Mouse (Mus musculus) cerebral cortex, adult 2 months (tissue): Measurements from ENCODE around the gene Eif2d.

ENCODE experiments used
- WGBS: fragments of 180-500 bp; shearing (Covaris S2); methylation state at CpG from one replicate; pipeline ENCODE4 v1.1.7; 2018; 5-methylcytosine and 5-hydroxymethylcytosine counted together

The Eif2d gene

DNA sequence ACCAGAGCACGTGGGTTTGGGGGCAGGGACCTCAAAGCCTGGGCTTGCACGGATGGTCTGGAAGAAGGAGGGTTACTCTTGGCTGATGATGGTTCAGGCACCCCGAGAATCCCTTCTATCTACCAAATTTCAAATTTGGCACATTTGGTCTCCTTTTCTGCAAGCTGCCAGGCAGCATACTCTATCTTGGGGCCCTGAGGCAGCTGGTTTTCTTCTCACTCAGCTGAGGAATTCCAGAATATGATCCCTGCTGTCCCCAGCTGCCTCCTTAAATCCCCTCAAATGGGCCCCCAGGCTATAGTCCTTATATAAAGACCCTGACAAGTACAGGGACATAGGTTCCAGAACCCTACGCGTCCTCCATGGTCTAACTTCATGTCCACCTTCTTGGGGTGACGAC is 60.4 kb downstream of the Eif2d start:
- 83% methylated on average over 6 of the region's 6 CpGs for WGBS

DNA sequence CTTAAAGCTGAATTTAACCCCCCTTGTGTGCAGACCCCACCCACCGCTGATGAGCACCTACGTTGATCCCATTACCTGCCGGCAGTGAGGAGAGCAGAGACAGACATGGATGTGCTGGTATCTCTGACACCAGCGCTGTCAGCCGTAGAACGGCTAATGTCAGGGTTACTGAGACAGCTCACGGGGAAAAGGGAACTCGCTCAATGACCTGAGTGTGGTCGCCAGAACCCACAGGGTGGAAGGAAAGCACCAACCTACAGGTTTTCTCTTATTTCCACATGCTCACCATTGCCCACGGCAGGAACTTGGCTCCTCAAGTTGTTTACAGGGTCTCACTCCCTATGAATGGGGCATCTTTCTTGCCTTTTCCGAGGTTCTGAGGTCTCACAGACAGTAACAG is 66.0 kb downstream of the Eif2d start:
- WGBS = 91% methylated on average over 11 of the region's 11 CpGs

DNA sequence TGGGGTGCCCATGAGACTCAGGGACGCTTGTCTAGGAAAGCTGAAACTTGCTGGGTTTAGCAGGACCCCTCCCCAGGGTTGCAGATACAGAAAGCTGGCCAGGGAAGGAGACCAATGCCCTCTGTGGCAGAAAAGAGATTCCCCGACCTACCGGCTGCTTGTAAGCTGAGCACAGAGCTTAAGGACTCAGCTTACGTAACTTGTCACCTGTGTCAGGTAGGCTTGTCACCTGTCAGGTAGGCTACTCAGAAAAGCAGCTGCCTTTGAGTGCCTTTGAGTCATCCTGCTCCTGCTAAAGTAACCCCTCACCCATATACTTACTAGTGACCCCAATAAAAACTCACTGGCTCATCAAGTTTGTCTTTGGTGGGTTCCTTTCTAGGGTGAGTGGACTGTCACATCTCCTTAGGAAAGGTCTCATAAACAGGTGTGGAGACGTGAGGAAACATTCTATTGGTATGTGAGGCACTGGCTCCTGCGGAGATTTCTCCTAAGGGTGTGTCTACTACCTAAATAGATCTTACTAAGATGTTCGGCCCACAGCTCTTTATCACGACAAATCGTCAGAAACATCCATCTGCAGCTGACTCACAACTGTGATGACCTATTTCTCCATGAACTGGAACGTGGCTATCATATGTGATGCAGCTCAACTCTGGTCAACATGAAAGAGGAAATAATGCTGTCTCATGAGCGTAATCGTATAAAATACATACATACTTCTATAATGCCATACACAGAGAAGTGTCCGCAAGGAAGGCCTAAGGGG is 69.0 kb downstream of the Eif2d start:
- WGBS = 67% methylated on average over 13 of the region's 13 CpGs

DNA sequence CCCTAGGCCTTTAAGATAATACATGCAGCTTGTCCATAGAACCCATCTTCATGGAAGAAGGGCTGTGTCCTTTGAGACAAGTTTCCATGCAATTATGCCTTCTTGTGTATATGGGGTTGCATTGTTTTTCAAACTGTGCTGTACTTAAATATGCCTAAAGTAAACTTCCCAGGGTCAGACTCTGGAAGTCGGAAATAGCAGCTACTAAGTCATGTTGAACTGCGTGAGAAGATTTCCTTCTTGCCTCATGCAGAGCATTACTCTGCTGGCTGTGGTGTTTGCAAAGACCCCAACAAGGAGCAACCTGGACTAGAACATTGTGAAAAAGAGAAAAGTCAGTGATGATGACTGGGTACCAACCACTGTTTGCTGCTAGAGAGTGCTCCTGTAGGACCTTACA is 70.4 kb downstream of the Eif2d start:
- WGBS = 90% methylated on average over 2 of the region's 2 CpGs

DNA sequence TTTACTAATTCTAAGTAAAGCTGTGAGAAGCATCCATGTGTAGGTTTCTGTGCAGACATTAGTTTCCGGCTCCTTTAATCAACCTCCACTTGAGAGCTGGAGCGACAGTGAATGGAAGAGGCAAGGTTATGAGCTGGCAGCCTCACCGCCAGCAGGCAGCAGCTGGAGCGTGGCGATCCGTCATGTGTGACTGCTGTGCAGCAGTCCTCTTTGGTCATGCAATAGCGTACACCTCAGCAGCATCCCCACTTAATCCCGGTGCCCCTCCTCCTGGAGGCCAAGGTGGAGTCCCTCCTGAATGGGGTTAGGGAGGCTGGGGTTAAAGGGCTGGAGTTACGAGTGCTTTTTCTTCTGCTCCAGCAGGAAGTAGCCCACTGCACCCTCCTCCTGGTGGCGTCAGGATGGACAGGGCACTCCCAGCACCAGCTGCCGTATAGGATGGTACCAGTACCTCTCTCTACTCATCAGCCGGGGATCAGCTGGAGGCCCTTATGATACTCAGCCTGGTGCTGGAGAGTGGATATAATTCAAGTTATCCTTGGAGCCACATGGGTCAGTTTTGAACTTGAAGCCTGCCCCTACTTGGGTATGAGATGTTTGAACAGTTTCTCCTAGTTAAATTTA is 72.0 kb downstream of the Eif2d start:
- WGBS = 79% methylated on average over 12 of the region's 12 CpGs

DNA sequence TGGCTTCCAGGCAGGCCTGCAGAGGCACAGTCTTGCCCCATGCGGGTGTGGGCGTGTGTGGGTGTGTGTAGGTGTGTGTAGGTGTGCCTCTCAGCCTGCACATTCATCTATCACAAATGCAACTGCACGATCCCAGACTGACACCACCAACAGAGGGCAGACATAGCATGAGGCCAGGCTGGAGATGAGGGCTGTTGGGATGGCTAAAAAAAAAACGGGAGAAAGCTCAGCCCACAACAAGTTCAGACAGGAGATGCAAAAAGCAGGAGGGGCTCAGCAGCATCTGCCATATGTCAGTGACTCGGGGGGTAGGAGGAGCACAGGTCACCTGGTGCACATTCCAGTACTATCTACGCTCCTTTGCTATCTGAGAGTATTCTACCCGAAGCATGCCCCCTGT is 75.2 kb downstream of the Eif2d start:
- 53% methylated on average over 7 of the region's 7 CpGs for WGBS

DNA sequence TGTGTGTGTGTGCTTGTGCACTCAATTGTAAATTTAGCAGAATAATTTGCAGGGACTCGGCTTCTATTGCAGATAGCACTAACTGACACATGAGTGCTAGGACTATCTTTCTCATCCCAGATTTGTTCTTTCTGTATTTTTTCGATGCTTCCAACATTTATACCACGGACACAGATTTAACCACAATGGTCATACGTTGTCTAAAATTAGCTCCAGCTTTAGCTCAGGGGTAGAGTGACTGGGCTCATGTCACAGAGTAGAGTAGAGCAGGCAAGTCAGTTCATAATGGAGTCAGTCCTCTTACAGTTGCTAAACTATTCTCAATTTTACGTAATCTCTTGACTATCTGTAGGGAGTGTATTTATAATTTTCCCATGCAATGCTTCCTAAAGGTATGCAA is 75.7 kb downstream of the Eif2d start:
- 64% methylated on average over 5 of the region's 5 CpGs for WGBS

DNA sequence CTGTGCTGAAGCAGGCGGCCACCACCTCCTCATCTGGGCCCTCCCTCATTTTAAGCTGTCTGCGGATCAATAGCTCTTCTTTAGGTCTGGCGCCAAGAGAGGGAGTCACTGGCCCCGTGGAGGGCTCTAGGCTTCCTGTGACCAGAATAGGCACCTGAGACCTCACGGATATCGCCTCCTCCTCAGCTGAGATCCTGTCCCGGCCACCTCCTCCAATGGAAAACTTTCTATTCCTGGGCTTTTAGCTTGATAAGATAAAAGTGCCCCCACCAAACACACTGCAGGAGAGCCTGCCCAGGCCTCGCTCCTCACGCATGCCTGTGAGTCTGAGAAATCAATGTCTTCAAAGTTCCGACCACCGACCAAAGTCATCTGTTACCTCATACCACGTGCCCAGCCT is 80.5 kb downstream of the Eif2d start:
- 77% methylated on average over 12 of the region's 12 CpGs for WGBS

DNA sequence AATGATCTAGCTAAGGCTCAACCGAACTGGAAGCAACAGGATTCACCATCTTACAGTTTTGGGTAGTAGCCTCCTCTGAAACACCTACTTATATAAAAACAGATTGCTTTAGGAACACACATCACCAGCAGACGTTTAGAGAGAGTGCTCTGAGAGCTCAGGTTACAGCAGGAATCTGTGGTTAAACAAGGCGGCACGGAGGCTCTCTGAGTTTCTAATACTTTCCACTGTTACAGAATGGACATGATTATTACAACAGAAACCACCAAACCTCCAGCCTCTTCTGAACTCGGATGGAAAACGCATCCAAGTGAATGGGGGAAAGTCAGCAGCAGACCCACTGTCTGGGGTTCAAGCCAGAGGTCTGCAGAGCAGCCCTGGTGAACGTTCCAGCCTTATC is 83.1 kb downstream of the Eif2d start:
- 71% methylated on average over 7 of the region's 7 CpGs for WGBS
